Mouse (Mus musculus) small intestine, adult 2 months (tissue): ENCODE data around the gene Gnai2. TPM values are rescaled to one million over a fixed set of nuclear protein-coding genes. Genes with fewer than 3 reads are reported as not detected.
A peak's percentile ranks its signal among the peaks of the same experiment; 100 is the strongest.

ENCODE experiments used
- H3K27ac ChIP-seq: fragments of 200-500 bp; 2 replicates; pipeline ENCODE4 v1.5.1; 2012; ENCODE audit warnings: low read depth, low read length, control low read depth, inconsistent platforms; ENCODE audit not compliant: insufficient read depth
- H3K27me3 ChIP-seq: fragments of 200-500 bp; 2 replicates; pipeline ENCODE4 v1.6.1; 2012; ENCODE audit warnings: mild to moderate bottlenecking, moderate library complexity, low read length, inconsistent platforms; ENCODE audit not compliant: control insufficient read depth, insufficient read depth
- H3K36me3 ChIP-seq: fragments of 200-500 bp; 2 replicates; pipeline ENCODE4 v1.6.1; 2012; ENCODE audit warnings: mild to moderate bottlenecking, low read length, control low read depth, inconsistent platforms; ENCODE audit not compliant: control insufficient read depth, insufficient read depth
- H3K4me1 ChIP-seq: fragments of 200-500 bp; 2 replicates; pipeline ENCODE4 v1.6.1; 2012; ENCODE audit warnings: low read length, inconsistent platforms, mixed read lengths; ENCODE audit not compliant: control insufficient read depth, insufficient read depth, insufficient read length
- H3K4me3 ChIP-seq: fragments of 200-500 bp; 2 replicates; pipeline ENCODE4 v1.5.1; 2012; ENCODE audit warnings: low read depth, mild to moderate bottlenecking, control low read depth, inconsistent platforms, low read length, moderate library complexity
- CTCF ChIP-seq: fragments of 200-500 bp; IDR thresholded peaks from 2 replicates; pipeline ENCODE4 v1.5.1; 2012; ENCODE audit warnings: low read depth, mild to moderate bottlenecking, control low read depth, inconsistent platforms, low read length, moderate library complexity, mixed read lengths; ENCODE audit not compliant: insufficient replicate concordance, insufficient read length; ENCODE audit errors: extremely low read depth
- POLR2A ChIP-seq: fragments of 200-500 bp; IDR thresholded peaks from 2 replicates; pipeline ENCODE4 v1.6.1; 2012; ENCODE audit warnings: low read depth, mild to moderate bottlenecking, control low read depth, inconsistent platforms, low read length, moderate library complexity
- WGBS: fragments of 180-500 bp; shearing (Covaris S2); methylation state at CpG from one replicate; pipeline ENCODE4 v1.1.7; 2018; 5-methylcytosine and 5-hydroxymethylcytosine counted together
- polyA plus RNA-seq: library from polyadenylated mRNA; depleted of rRNA; stranded (reverse); fragments of >200 nt; gene quantifications from 2 replicates; pipeline ENCODE4 v1.2.3, GENCODE M21; 2012

The Gnai2 gene
- polyA plus RNA-seq, 1 experiment: 501 TPM

GRCm38 (mm10) chr9:107572327-107572662, 62.9 kb downstream of the Gnai2 start:
- Histone ChIP-seq H3K36me3 (peaks cover 13% of the 10 kb centered on the region), H3K27ac (peak overlapping the region; percentile 99), H3K4me3 (peak overlapping the region; percentile 20; the same call in 1 of the 2 replicates), H3K27me3 (no peaks in the 10 kb centered on the region), H3K4me1 (peaks cover 39% of the 10 kb centered on the region)
- no peak for TF ChIP-seq POLR2A
- no peak for TF ChIP-seq CTCF
- WGBS: 97% methylated on average over 2 of the region's 2 CpGs

GRCm38 (mm10) chr9:107571534-107572326, 63.4 kb downstream of the Gnai2 start:
- H3K36me3 ChIP-seq: peaks cover 13% of the 10 kb centered on the region
- H3K27me3 ChIP-seq: no peaks in the 10 kb centered on the region
- WGBS: 55% methylated on average over 22 of the region's 22 CpGs
- H3K4me1 ChIP-seq: peaks cover 37% of the 10 kb centered on the region
- peak overlapping the region; percentile 99 for H3K27ac ChIP-seq
- peak overlapping the region; percentile 89 for H3K4me3 ChIP-seq
- TF ChIP-seq POLR2A: 0 out of 2 replicates have a peak, but pooled peaks have one; percentile 6
- no peak for TF ChIP-seq CTCF

GRCm38 (mm10) chr9:107570845-107571244, 64.3 kb downstream of the Gnai2 start:
- WGBS: 31% methylated on average over 21 of the region's 21 CpGs
- H3K4me1 ChIP-seq: peaks cover 31% of the 10 kb centered on the region

GRCm38 (mm10) chr9:107570016-107570415, 65.2 kb downstream of the Gnai2 start:
- H3K4me3 ChIP-seq: peak overlapping the region; percentile 89

More at GRCm38 (mm10) chr9:107570845-107571244, 64.3 kb downstream of the Gnai2 start:
- H3K36me3 ChIP-seq: peaks cover 13% of the 10 kb centered on the region
- peak overlapping the region; percentile 89 for H3K4me3 ChIP-seq
- H3K27ac ChIP-seq: peak overlapping the region; percentile 99
- TF ChIP-seq POLR2A (peak; percentile 69; the same call in 1 of the 2 replicates), CTCF (no peak)
- no peaks in the 10 kb centered on the region for H3K27me3 ChIP-seq

GRCm38 (mm10) chr9:107569270-107569669, 65.9 kb downstream of the Gnai2 start:
- Histone ChIP-seq H3K4me1 (peaks cover 33% of the 10 kb centered on the region), H3K36me3 (peaks cover 20% of the 10 kb centered on the region), H3K27me3 (no peaks in the 10 kb centered on the region), H3K4me3 (peak overlapping the region; percentile 89), H3K27ac (peak overlapping the region; percentile 99)
- WGBS: under 1% methylated on average over 23 of the region's 23 CpGs
- TF ChIP-seq CTCF (no peak), POLR2A (no peak)

More at GRCm38 (mm10) chr9:107570016-107570415, 65.2 kb downstream of the Gnai2 start:
- Histone ChIP-seq H3K36me3 (peaks cover 16% of the 10 kb centered on the region), H3K27me3 (no peaks in the 10 kb centered on the region), H3K4me1 (peaks cover 34% of the 10 kb centered on the region), H3K27ac (peak overlapping the region; percentile 99)
- TF ChIP-seq POLR2A (no peak), CTCF (no peak)
- WGBS: 36% methylated on average over 13 of the region's 13 CpGs

DNA sequence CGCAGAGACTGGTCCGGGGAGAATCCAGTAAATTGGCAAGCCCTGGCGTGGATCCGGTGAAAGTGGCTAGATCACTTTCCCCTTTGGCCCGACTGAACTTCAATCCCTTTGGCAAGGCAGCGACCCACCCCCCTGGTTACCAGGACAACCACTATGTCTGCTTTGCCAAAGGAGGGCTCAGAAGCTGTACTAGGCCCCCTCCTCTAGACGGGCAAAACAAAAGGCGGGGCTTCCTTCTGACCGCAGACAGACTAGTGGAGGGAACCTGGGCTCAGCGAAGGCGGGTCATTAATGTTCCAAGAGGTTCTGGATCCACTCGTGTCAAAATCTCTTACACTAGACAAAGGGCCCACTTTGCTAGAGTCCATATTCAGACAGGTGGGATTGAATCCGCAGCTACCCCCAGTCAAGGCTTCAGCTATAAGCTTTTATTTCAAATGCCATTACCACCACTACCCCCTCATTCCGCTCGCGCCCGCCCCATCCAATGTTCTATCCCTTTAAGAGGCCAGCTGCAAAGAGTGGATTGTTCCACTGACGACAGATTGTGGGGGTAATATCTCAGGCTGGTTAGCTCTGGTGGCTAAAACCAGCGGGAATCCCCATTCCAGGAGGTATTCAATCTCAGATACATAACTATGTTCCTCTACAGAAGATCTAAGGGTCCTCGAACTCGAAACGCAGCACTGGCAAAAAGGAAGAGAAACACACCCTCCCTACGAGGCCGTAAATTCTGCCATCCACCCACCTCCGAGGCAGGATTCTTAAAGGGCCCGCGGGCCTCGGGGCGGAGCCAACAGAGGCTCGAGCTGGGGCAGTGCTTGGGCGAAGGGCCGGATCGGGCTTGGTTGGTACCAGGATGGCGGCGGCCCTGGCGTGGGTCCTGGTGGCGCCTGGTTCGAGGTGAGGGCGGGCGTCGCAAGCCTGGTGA, 66.6 kb downstream of the Gnai2 start:
- no peak; the same call in 1 of the 2 replicates for TF ChIP-seq POLR2A
- TF ChIP-seq CTCF: no peak
- peak overlapping the region; percentile 89 for H3K4me3 ChIP-seq
- H3K27ac ChIP-seq: peak overlapping the region; percentile 99
- peaks cover 20% of the 10 kb centered on the region for H3K36me3 ChIP-seq
- no peaks in the 10 kb centered on the region for H3K27me3 ChIP-seq
- peaks cover 39% of the 10 kb centered on the region for H3K4me1 ChIP-seq
- under 1% methylated on average over 41 of the region's 41 CpGs for WGBS
